Mouse (Mus musculus) thymus, adult 2 months (tissue): ENCODE data around the gene Npsr1. TPM values are rescaled to one million over a fixed set of nuclear protein-coding genes. Genes with fewer than 3 reads are reported as not detected.

Experiments used
- DNase-seq: peaks from one replicate; pipeline ENCODE4 v3.0.0; 2021
- H3K27ac ChIP-seq: fragments of 200-500 bp; 2 replicates; pipeline ENCODE4 v1.5.1; 2012; ENCODE audit warnings: low read length, control low read depth; ENCODE audit not compliant: control insufficient read depth, insufficient read depth
- H3K27me3 ChIP-seq: fragments of 200-500 bp; 2 replicates; pipeline ENCODE4 v1.6.1; 2012; ENCODE audit warnings: mild to moderate bottlenecking, low read length, moderate library complexity, mixed read lengths; ENCODE audit not compliant: control insufficient read depth, insufficient read depth
- H3K36me3 ChIP-seq: fragments of 200-500 bp; 2 replicates; pipeline ENCODE4 v1.6.1; 2012; ENCODE audit warnings: mild to moderate bottlenecking, low read length, moderate library complexity; ENCODE audit not compliant: control insufficient read depth, insufficient read depth
- H3K4me1 ChIP-seq: fragments of 200-500 bp; replicated peaks from 2 replicates; pipeline ENCODE4 v1.6.1; 2012; ENCODE audit warnings: low read length; ENCODE audit not compliant: control insufficient read depth, insufficient read depth
- H3K4me3 ChIP-seq: fragments of 200-500 bp; 2 replicates; pipeline ENCODE4 v1.5.1; 2012; ENCODE audit warnings: mild to moderate bottlenecking, low read length, control low read depth, moderate library complexity; ENCODE audit not compliant: control insufficient read depth, insufficient read depth
- CTCF ChIP-seq: fragments of 200-500 bp; IDR thresholded peaks from 2 replicates; pipeline ENCODE4 v1.5.1; 2012; ENCODE audit warnings: mild to moderate bottlenecking, control low read depth, low read length, moderate library complexity, borderline replicate concordance; ENCODE audit not compliant: control insufficient read depth, poor library complexity, insufficient read depth; ENCODE audit errors: extremely low read depth
- POLR2A ChIP-seq: fragments of 200-500 bp; IDR thresholded peaks from 2 replicates; pipeline ENCODE4 v1.6.1; 2012; ENCODE audit warnings: mild to moderate bottlenecking, low read length, control low read depth, moderate library complexity; ENCODE audit not compliant: control insufficient read depth, poor library complexity, insufficient read depth; ENCODE audit errors: extremely low read depth
- WGBS: fragments of 180-500 bp; shearing (Covaris S2); methylation state at CpG from one replicate; pipeline ENCODE4 v1.1.7; 2018; 5-methylcytosine and 5-hydroxymethylcytosine counted together
- polyA plus RNA-seq: library from polyadenylated mRNA; depleted of rRNA; stranded (reverse); fragments of >200 nt; gene quantifications from 2 replicates; pipeline ENCODE4 v1.2.3, GENCODE M21; 2012

Gene Npsr1
- polyA plus RNA-seq, 1 experiment: 1.3 TPM

DNA sequence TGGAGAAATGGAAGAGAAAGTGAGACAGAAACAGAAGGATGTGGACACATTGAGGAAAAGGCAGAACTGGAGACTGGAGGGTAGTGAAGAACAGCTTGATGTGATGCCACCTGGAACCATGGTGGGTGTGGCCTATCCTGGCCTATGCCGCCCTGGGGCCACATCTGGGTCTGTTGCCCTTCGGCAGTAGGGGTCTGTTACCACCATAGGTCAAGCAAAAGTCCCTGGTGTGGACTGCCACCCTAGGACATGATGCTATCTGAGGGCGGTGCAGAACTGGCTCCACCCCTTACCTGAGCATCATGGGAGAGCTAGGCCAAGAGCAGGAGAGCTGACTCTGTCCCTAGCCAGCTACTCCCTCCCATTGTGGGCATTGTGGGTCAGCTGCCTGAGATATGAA lies 253.6 kb downstream of the Npsr1 start:
- Histone ChIP-seq H3K27ac (no peak overlapping the region), H3K36me3 (no peaks in the 10 kb centered on the region), H3K4me1 (no peaks in the 10 kb centered on the region), H3K4me3 (no peak overlapping the region), H3K27me3 (no peaks in the 10 kb centered on the region)
- WGBS: 89% methylated on average over 3 of the region's 3 CpGs
- TF ChIP-seq POLR2A (no peak), CTCF (no peak)
- DNase-seq: no peak
